Mouse (Mus musculus): ENCODE measurements around the gene Erich6.
A peak's percentile ranks its signal among the peaks of the same experiment; 100 is the strongest.

Gene Erich6

DNA sequence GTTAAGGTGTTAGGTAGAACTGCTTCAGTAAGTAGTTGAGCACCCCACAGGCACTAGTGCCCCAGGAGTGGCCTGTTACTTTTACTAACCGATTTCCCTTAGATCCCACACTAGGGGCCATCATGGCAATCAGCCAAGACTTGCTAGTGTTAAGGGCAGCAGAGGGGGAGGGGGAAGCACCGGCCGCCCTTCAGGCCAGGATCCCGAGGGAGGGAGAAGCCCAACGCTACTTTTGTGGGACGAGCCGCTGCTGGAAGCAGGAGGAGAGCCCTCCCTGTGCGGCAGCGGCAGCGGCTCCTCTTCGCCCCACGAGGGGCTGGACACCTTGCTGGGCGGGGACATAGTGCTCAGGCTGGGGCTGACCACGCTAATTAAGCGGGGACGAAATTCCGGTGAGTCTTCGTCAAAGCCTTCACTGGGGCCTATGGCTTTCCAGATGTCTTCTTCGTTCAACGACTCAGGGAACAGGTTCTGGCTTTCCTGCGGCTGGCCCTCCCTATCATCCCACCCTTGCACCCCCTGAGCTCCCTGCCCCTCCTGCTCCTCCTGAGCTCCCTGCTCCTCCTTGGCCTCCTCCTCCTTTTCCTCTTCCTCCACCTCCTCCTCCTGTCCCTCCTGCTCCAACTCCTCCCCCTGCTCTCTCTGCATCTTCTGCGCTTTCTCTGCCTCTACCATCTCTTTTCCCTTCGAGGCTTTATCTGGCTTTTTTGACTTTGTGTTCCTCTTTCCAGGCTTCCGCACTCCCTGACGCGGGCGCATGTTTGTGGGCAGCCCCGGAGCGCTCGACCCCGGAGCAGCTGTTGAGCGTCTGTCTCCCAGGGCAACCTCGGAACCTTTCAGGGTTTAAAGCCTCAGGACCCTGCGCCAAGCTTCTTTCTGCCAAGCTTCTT lies at the start of gene Erich6:
TSS of gene Erich6 (minus strand) at position 802 of the 890 bp plus-strand sequence.
- DNase-seq (ENCODE audit: low read depth, low spot score): peak; percentile 56

DNA sequence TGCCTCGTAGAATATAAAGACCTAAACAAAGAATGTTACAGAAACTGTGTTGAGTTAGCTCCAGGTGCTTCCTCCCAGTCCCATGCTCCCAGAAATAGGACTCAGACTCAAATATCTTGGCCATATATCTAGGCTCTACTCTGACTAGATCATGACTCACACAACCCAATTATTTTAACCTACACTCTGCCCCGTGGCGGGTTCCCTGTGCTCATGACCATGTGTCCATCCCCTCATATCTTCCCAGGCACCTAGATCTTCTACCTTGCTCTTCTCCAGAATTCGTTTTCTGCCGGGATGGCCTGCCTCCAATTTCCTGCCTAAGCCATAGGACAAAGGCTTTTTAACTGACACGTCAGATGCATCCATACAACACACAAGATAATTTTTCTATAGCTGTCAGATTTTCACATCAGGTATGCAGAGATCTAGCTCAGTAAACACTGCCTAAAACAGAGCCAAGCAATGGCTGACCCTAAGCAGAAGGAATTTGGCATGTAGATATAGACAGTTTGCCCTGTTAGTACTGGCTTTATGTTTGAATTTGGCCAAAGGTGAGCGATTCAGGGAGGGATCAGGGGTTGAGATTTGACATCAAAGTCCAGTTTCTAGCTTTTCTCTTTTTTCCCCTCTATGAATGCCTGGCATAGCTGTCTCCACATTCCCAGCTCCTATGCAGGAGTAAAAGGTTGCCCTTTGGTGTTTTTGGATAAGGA lies 49.4 kb upstream of the Erich6 start:
- DNase-seq (ENCODE audit: low read depth, low spot score): no peak

DNA sequence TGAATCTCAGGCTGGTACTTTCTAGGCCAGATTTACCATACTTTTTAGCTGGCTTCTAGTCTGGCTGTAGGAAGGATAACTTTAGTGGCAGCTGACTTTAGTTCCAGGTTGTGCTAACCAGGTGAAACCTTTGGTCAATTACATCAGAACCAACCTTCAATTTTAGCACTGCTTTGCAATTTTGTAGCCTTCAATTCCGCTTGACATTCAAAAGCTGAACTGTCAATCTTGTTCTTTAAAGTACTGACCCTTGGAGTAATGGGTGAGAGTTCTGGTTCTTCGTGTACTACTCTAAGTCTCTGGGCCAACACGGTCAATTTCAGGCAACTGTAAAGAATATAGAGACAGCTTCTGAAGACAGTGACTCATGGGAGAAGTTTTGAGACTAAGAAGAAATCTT lies 48.4 kb upstream of the Erich6 start:
- no peak for DNase-seq (ENCODE audit: low read depth, low spot score)

DNA sequence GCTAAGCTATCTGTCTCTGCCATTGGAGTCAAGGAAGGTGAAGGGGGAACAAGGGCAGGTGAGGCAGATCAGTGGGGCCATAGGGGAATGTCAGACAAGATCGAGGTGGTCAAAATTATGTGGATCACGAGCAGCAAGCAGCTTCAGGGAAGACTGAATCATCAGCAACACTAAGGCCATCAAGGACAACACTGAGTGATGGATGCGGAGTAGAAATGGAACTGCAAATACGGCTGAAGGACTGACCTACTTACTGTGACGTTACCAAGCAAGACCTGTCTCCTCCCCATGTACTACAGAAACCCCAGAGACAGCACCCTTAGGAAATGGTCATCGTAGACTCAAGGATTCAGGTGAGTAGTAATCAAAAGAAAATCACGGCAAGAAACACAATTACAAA lies 46.3 kb upstream of the Erich6 start:
- DNase-seq (ENCODE audit: low read depth, low spot score): no peak

DNA sequence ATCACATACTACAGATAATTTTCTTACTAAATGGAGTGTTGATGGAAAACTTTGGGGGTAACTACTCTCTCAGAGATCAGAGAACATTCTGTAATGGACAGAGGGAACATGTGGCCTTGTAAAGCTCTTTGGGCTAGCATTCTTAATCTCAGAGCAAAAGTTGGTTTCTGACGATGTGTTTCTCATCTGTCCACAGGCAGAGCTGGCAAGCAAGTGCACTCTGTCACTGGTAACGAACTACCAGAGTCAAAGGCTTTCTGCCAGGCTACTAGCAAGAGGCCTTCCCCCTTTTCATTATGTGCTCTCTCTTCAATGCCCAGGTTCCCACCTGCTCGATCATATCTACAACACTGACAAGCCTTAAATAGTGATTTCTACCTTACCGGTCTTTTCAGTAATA lies 45.3 kb upstream of the Erich6 start:
- DNase-seq (ENCODE audit: low read depth, low spot score): no peak

DNA sequence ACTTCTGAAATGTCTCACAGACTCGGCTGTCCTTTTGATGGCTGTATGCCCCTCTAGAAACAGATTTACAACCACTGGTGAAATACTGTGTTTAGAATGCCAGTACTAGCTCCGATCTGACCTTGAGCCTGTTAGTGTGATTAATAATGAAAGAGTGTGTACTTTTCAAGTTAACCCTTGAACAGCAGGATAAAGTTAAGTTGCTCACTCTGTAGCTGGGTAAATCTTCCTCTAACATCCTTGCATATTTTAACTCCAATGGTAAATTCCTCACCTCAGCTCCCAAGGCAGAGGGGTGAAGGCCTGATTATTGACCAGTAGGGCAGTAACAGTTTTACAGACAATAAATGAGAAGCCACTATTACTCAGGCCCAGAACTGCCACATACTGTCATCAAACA lies 44.8 kb upstream of the Erich6 start:
- no peak for DNase-seq (ENCODE audit: low read depth, low spot score)

DNA sequence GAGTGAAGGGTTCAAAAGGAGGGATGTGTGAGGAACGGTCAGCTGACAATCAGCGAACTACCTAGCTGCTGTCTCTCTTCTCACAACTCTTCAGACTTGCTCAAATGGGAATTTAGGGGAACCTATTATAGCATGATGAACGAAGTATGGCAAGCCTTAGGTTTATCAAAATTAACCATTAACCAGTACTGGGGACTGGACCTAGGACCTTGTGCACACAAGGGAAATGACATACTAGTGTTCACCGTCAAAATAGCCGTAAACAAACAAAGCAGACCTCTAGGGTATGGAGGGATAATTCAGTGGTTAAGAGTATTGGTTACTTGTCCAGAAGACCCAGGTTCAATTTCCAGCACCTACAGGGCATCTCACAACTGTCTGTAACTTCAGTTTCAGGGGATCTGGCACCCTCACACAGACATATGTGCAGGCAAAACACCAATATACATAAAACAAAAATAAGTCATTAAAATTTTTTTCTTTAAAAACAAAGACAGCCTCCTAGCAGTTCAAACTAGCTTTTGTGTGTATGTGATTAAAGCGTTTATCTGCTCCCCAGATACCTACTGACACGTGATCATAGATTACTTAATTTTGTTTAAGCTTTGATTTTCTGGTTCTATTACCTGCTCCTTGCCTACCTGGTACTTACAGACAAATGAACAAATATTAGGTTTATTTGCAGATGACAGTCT lies 44.1 kb upstream of the Erich6 start:
- no peak for DNase-seq (ENCODE audit: low read depth, low spot score)

DNA sequence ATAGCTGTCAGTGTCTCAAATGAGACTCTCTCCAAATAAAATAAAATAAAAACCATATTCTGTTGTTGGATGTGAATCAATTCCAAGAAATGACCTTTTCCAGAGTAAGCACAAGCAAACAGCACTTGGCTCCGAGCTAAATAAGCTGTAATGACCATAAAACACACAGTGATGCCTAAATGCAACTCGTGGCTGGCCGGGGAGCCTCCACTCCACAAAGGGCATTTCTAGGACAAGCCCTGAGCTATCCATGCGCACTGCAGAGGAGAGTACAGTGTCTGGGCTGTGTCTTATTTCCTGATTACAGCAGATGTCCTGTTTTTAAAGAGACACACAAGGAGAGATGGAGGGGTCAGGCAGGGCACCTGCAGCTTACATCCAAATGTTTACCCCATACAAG lies 43.0 kb upstream of the Erich6 start:
- no peak for DNase-seq (ENCODE audit: low read depth, low spot score)

DNA sequence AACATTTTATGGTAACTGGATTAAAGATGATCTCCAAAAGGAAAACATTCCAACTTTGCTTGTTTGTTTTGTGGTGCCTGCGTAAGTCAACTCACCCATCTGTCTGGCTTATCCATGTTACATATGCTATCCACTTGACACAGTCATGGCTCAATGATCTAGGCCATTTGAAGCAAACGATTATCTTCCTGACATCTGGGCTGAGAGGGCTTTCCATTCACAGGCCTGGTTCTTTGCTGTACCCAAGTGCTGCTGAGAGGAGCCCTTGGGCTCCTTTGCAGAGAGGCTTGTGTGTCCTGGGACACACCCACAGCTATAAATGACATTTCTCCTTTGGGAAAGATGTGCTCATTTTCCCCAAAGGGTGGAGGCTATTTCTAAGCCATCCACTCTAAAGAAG lies 41.9 kb upstream of the Erich6 start:
- DNase-seq (ENCODE audit: low read depth, low spot score): no peak

DNA sequence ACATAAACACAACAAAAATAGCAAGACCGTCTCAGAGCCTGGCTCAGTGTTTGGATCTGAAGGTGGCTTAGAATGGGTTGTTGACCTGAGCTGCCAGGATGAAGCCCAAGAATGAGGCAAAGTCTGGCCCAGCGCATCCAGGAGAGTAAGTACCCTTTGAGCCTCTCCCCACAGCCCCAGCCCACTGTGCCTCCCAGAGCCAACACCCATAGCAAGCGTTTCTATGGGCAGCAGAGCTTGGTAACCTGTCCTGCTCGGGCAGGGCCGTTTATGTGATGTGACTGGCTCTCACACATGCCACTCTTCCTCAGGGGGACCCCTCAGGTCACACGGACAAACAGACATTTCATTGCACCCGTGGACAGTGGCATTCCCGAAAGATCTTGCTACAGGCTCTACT lies 41.4 kb upstream of the Erich6 start:
- DNase-seq (ENCODE audit: low read depth, low spot score): no peak

DNA sequence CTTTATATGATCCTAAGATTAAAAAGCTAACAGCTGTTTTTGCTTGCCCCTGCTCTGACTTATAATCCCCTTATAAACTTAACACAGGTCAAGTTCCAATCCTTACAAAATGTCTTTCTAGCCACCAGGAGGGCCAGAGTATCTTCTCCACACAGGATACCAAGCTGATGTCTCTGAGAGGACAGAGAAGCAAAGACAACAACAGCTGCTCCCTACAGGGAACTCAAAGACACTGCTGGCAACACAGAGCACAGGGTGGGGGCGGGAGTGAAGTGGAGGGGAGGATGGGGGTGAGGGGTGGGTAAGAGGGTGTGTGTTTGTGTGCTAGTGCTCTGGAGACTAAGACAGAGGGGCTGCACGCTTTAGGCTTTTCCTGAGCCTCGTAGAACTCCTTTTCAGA lies 40.6 kb upstream of the Erich6 start:
- no peak for DNase-seq (ENCODE audit: low read depth, low spot score)

DNA sequence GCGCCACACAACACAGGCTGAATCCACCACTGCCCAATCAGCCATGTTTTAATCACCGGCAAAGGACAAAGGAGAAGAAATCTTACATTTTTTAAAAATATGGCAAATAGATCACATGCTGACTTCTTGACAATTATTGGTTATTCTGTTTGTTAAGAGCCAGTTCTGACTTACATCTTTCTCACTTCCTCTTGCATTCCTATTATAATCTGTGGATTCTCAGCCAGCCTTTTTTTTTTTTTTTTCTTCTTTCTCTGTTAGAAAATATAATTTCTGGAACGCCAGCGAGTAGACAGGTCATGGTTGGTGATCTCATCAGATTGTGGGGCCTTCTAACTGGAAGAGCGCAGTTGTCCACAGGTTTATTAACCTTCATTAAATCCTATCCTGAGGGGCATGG lies 36.3 kb upstream of the Erich6 start:
- no peak for DNase-seq (ENCODE audit: low read depth, low spot score)

DNA sequence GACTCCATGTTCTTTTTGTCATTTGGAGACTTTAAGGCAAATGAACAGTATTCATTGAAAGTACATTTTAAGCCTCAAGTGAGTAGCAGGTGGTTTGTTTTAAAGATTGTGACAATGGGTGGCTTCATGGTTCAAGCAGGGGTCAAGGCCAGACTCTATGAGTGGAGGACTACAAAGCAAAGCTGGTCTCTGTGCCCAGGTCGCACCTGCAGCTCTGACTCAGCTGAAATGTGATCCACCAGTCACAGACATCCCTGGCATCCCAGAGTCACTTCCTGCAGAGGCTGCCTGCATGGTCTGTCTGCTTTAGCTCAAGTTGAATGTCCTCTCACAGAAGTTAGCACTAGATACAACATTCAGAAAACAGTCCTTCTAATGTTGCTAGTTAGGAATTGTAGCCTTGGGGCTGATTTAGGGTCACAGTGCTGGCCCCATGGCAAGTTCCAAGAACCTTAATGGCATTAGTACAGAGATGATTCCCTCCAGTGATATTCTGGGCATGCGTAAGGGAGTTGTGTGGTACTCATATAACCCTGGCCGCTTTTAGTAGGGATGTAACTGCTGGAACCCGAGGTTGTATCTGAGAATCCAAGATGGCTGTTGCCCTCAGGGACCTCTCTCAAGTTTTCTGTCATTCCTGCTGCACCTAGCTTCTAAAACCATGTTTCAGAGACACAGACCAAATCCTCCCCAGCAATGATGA lies 35.6 kb upstream of the Erich6 start:
- peak; percentile 66 for DNase-seq (ENCODE audit: low read depth, low spot score)

DNA sequence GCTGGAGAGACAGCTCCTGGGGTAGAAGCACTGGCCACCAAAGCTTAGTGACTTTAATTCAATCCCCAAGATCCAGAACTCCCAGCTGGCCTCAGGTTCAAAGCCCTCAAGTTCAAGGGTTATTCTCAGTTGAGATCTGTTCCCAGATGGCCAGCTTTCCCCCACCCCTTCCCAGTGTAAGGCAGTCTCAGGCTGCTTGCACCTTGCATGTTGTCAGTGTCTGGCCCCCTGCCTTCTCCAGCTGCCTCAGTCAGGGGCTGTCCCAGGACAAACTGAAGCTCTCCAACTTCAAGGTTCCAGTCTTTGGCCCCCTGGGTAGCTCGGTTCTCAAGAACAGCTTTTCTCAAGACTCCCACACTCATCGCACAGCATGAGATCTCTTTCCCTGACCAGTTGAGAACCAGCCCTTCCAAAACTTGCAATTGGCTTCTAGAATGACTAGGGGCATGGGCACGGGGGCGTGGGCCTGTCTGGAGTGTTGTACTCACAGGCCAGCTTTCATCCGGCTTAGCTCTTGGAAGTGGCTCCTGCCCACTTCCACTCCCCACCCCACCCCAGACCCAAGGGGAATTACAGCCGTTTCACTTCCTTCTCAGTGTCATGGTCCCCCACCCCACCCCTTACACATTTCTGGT lies 34.7 kb upstream of the Erich6 start:
- peak; percentile 76 for DNase-seq (ENCODE audit: low read depth, low spot score)

DNA sequence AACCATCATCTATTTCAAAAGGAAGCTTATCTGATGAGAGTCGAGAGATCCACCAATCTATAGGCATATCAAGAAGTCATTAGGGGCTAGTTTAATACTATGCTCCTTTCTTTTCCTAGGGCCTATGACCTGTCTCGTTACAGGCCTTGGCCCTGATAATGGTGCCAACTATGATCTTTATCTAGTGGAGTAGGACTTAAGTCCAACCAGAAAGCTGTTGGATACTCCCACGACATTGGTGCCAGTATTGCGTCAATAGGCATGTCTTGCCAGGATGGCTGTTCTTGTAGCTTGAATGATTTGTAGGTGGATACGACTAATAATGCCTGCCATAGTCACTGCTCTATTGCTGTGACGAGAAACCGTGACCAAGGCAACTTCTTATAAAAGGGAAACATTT lies 27.0 kb upstream of the Erich6 start:
- no peak for DNase-seq (ENCODE audit: low read depth, low spot score)

DNA sequence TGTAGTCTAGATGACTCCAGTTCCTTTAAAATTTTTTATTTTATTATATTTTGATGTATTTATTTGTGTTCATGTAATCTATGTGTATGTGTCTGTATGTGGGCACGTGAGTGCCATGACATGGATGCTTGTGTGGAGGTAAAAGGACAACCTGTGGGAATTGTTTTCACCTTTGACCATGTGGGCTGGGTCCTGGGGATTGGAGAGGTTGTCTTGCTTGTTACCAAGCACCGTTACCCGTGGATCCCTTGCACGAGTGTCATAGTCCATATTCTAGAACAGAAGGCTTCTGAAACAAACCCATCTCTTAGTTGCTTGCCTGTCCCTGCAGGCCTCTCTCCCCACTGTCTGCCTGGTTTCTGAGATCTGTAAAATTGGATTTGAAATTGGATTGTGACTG lies 23.6 kb upstream of the Erich6 start:
- DNase-seq (ENCODE audit: low read depth, low spot score): no peak

DNA sequence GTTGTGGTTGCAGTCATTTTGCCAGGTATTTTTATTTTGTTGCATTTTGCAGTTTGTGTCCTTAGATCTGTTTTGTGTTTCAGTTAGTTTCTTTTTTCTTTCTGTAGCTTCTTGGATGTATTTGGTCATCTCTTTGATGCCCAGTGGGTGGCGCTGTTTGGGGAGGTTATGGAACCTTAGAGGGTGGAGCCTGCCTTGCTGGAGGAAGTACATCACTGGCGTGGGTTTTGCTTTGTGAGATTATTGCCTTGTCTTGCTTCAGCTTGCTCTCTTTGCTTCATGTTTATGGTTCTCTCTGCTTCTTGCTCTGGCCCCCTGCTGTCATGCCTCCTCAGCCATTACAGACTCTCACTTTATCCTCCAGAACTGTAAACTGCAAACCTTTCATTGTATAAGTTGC lies 20.3 kb upstream of the Erich6 start:
- DNase-seq (ENCODE audit: low read depth, low spot score): peak; percentile 69

DNA sequence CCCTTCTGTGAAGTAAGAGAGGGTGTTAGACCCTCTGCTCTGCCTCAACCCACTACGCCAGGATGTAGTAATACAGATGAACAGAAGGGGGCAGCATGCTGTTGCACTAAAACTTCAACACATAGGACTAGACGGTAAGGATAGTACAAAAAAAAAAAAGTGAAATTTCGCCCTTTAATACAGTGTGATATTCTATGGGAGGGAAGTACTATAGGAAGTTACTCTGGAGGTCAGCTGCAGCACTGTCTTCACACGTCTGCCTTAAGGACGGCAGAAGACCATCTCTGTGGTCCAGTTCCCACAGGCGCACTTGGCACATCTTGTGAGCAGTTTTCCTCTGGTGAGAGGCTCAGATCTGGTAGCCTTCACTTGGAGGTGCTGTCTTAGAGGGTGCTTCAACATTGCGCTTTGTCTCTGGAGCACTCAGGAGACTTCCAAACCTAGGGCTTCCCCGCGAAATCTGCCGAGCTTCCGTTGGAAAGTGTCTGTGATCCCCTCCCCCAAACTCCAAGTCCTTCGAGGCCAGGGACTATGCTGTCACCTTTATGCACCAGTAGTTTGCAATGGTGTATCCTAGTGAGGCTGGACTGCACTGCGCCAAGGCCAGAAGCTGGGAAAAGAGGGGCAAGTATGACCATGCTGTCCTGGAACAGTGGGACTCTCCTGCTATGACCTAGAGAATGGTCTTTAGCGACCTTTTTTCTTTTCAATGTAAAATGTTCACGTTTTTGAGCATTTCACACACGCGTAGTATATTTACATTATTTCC lies 18.5 kb upstream of the Erich6 start:
- peak; percentile 67 for DNase-seq (ENCODE audit: low read depth, low spot score)

DNA sequence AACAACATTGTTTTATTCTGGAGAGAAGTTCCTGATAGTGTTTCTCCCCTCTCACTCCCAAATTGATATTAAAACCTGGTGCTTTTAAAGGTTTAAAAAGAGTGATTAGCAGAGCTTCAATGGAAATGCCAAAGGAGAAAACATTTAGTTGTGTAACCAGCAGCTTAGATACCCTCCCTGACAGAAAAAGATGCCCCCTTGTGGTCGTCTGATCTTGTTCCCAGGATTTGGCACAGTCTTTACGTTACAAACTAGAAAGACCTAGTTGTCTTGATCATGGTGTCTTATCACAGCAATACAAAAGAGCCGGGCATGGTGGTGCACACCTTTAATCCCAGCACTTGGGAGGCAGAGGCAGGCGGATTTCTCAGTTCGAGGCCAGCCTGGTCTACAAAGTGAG lies 16.9 kb upstream of the Erich6 start:
- DNase-seq (ENCODE audit: low read depth, low spot score): peak; percentile 42

DNA sequence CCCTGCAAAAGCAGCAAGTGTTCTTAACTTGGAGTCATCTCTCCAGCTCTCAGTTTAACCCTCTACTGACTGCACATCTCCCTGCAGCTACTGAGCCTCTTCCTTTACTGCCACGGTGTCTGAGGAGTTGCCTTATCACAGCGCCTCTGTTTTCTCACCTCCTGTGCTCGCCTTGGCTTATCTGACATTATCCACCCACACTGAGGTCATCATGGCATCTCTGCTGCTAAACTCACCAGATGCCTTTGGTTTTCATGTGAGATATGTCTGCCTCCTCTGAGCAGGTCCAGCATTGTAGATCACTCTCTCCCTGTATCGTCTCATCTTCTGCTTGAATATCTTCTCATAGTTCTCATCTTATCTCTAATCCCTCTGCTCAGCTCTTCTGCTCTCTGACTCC lies 13.3 kb upstream of the Erich6 start:
- no peak for DNase-seq (ENCODE audit: low read depth, low spot score)

DNA sequence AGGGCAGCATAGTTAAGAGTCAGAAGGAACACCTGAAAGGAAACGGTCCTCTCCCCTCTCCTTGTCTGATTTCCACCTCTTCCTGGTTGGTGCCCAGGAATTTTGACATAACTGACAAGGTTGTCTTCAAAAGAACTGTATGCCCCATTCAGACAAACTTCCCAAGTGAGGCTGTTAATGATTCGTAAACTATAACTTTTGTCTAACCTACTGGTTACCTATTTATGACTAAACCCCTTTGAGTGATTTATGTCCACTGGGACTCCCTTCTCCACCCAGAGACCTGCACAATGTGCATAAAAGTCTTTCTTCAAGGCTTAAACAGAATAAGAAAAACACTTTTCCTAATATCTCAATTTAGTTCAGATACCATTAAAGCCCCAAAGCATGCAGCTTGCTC lies 10.2 kb upstream of the Erich6 start:
- DNase-seq (ENCODE audit: low read depth, low spot score): no peak
